Comparison of ENCODE assay signal across 14 mouse cellular contexts in genomic region chr12:35957235-35957634, GRCm38 (mm10). TPM values are rescaled to one million over a fixed set of nuclear protein-coding genes. Genes with fewer than 3 reads are reported as not detected.
DNase-seq lines count a peak whose midpoint lies in the region; ATAC-seq and TF ChIP-seq lines count a peak whose summit lies in the region.
"Had no signal": no experiment of that assay in that cellular context is flagged by ENCODE, and none has a peak within 500 bp of the region (broad histone marks: within the 10 kb centered on the region; RNA-seq: fewer than 3 reads in every experiment).

No protein-coding gene starts in this region.

- no peak overlapping the region for H3K4me2 ChIP-seq in kidney, postnatal 0 days (ENCODE audit: low read length)
- H3K4me2 ChIP-seq in kidney, embryonic 14.5 days (replicated peaks; ENCODE audit: low read depth, low read length), result no peak overlapping the region
- H3K4me2 ChIP-seq: embryonic facial prominence, embryonic 12.5 days had no signal

- TF ChIP-seq CTCF in kidney, postnatal 0 days (IDR thresholded peaks at IDR 0.05; ENCODE audit: low read depth), result peak; percentile 57; the same call in 1 of the 2 replicates
- no peak for TF ChIP-seq CTCF in cerebellum, adult 2 months (IDR thresholded peaks at IDR 0.05; ENCODE audit: borderline replicate concordance, insufficient read depth, low read depth, low read length)

- no peak for TF ChIP-seq POLR2A in cerebellum, adult 2 months (IDR thresholded peaks at IDR 0.05; ENCODE audit: borderline replicate concordance, insufficient read depth, low read length)

- no peak overlapping the region for H3K27ac ChIP-seq in kidney, postnatal 0 days
- H3K27ac ChIP-seq in kidney, embryonic 14.5 days (ENCODE audit: low read depth, low read length), result no peak overlapping the region
- H3K27ac ChIP-seq in cerebellum, adult 2 months (ENCODE audit: insufficient read depth, low read length), result no peak overlapping the region
- no peak overlapping the region for H3K27ac ChIP-seq in heart, embryonic 10.5 days
- H3K27ac ChIP-seq: embryonic facial prominence, embryonic 12.5 days had no signal

- DNase-seq in kidney, postnatal 0 days (ENCODE audit: low spot score), result no peak
- DNase-seq in A20 (ENCODE audit: low read depth, low spot score), result peak; percentile 59
- peak; percentile 31 for DNase-seq in ES-CJ7 (ENCODE audit: low read depth, low spot score)
- DNase-seq in spleen, postnatal 4 days (ENCODE audit: low spot score in 2 of 2), result no peak
- no peak for DNase-seq in cerebellum, adult 2 months
- DNase-seq in heart, embryonic 10.5 days (ENCODE audit: low spot score), result no peak
- DNase-seq: adrenal gland, postnatal 36 days; heart, adult 18-20 months; thymus, postnatal 14 days had no signal

- H3K27me3 ChIP-seq in kidney, postnatal 0 days (ENCODE audit: insufficient read depth, low read length), result no peaks in the 10 kb centered on the region
- H3K27me3 ChIP-seq in kidney, embryonic 14.5 days (ENCODE audit: control insufficient read depth, insufficient read depth, low read length), result no peaks in the 10 kb centered on the region
- no peaks in the 10 kb centered on the region for H3K27me3 ChIP-seq in cerebellum, adult 2 months (ENCODE audit: control insufficient read depth, insufficient read depth, low read length)
- H3K27me3 ChIP-seq in heart, embryonic 10.5 days (ENCODE audit: insufficient read depth, poor library complexity, severe bottlenecking), result no peaks in the 10 kb centered on the region
- H3K27me3 ChIP-seq: embryonic facial prominence, embryonic 12.5 days; megakaryocyte, embryonic 14.5 days had no signal

- ATAC-seq in kidney, postnatal 0 days (replicated peaks; ENCODE audit: low FRiP score, low read depth), result no peak
- ATAC-seq in kidney, embryonic 14.5 days (ENCODE audit: low FRiP score, low TSS enrichment), result no peak
- ATAC-seq in granulocyte monocyte progenitor cell, adult 5-6 weeks (replicated peaks; ENCODE audit: poor library complexity, severe bottlenecking), result peak; percentile 88

- no peaks in the 10 kb centered on the region for H3K36me3 ChIP-seq in kidney, postnatal 0 days (ENCODE audit: insufficient read depth, low read length)
- H3K36me3 ChIP-seq in kidney, embryonic 14.5 days (ENCODE audit: control insufficient read depth, insufficient read depth, low read length), result no peaks in the 10 kb centered on the region
- no peaks in the 10 kb centered on the region for H3K36me3 ChIP-seq in heart, embryonic 10.5 days
- H3K36me3 ChIP-seq: embryonic facial prominence, embryonic 12.5 days had no signal

- H3K4me3 ChIP-seq in kidney, postnatal 0 days (replicated peaks; ENCODE audit: low read depth, low read length), result no peak overlapping the region
- H3K4me3 ChIP-seq in kidney, embryonic 14.5 days (ENCODE audit: low read length), result no peak overlapping the region
- no peak overlapping the region for H3K4me3 ChIP-seq in cerebellum, adult 2 months (replicated peaks; ENCODE audit: insufficient read depth, low read depth, low read length)
- no peak overlapping the region for H3K4me3 ChIP-seq in heart, embryonic 10.5 days
- H3K4me3 ChIP-seq: embryonic facial prominence, embryonic 12.5 days; megakaryocyte, embryonic 14.5 days had no signal

- H3K4me1 ChIP-seq in kidney, postnatal 0 days (replicated peaks; ENCODE audit: insufficient read depth, low read length), result no peaks in the 10 kb centered on the region
- H3K4me1 ChIP-seq in kidney, embryonic 14.5 days (ENCODE audit: control insufficient read depth, insufficient read depth, low read length), result no peaks in the 10 kb centered on the region
- no peaks in the 10 kb centered on the region for H3K4me1 ChIP-seq in cerebellum, adult 2 months (ENCODE audit: control insufficient read depth, insufficient read depth, low read length)
- H3K4me1 ChIP-seq in heart, embryonic 10.5 days, result no peaks in the 10 kb centered on the region
- H3K4me1 ChIP-seq: embryonic facial prominence, embryonic 12.5 days; megakaryocyte, embryonic 14.5 days had no signal

- H3K9me3 ChIP-seq in kidney, postnatal 0 days (replicated peaks; ENCODE audit: low read length), result no peaks in the 10 kb centered on the region
- no peaks in the 10 kb centered on the region for H3K9me3 ChIP-seq in kidney, embryonic 14.5 days (ENCODE audit: control insufficient read depth, low read length)
- H3K9me3 ChIP-seq in heart, embryonic 10.5 days, result no peaks in the 10 kb centered on the region
- H3K9me3 ChIP-seq: embryonic facial prominence, embryonic 12.5 days; megakaryocyte, embryonic 14.5 days had no signal

- no peak overlapping the region for H3K9ac ChIP-seq in kidney, postnatal 0 days (ENCODE audit: low read depth, low read length)
- H3K9ac ChIP-seq in kidney, embryonic 14.5 days (ENCODE audit: low read depth, low read length), result no peak overlapping the region
- H3K9ac ChIP-seq: embryonic facial prominence, embryonic 12.5 days had no signal

- WGBS in kidney, postnatal 0 days, result 86% methylated on average over 2 of the region's 2 CpGs
- 76% methylated on average over 2 of the region's 2 CpGs for WGBS in kidney, embryonic 14.5 days
- 77% methylated on average over 2 of the region's 2 CpGs for WGBS in cerebellum, adult 2 months
- WGBS in heart, embryonic 10.5 days, result 68% methylated on average over 2 of the region's 2 CpGs

RNA-seq across cellular contexts. Expression of gene Agr3, which starts 31.8 kb away (rescaled TPM):
- not detected in 2 replicates for polyA plus RNA-seq in kidney, postnatal 0 days (2015; fragmentation: Nextera tagmentation; extraction: Ambion mirVana)
- not detected in 2 replicates for polyA plus RNA-seq in kidney, embryonic 14.5 days (2014; fragmentation: Nextera tagmentation; extraction: Ambion mirVana)
- total RNA-seq in granulocyte monocyte progenitor cell, adult 5-6 weeks (2014; fragmentation: Nextera tagmentation), result not detected in 2 replicates
- not detected in 2 replicates for total RNA-seq in granulocyte monocyte progenitor cell, adult 5-6 weeks (2017)
- polyA plus RNA-seq in cerebellum, adult 2 months (2012; rRNA removed), result not detected in 2 replicates
- polyA plus RNA-seq in heart, embryonic 10.5 days (2016; fragmentation: Nextera tagmentation; extraction: Ambion mirVana), result not detected in 2 replicates
- total RNA-seq: adrenal gland, postnatal 36 days had no signal
- polyA plus RNA-seq: intestine, embryonic 14.5 days had no signal

RNA-seq across cellular contexts. Expression of gene Agr2, which starts 35.5 kb away (rescaled TPM):
- 3.2 and 3.6 TPM in 2 replicates for polyA plus RNA-seq in kidney, postnatal 0 days (2015; fragmentation: Nextera tagmentation; extraction: Ambion mirVana)
- 2.1 and 2.8 TPM in 2 replicates for polyA plus RNA-seq in kidney, embryonic 14.5 days (2014; fragmentation: Nextera tagmentation; extraction: Ambion mirVana)
- not detected in 2 replicates for total RNA-seq in granulocyte monocyte progenitor cell, adult 5-6 weeks (2014; fragmentation: Nextera tagmentation)
- total RNA-seq in granulocyte monocyte progenitor cell, adult 5-6 weeks (2017), result not detected in 2 replicates
- polyA plus RNA-seq in cerebellum, adult 2 months (2012; rRNA removed), result not detected in 2 replicates
- not detected in 2 replicates for polyA plus RNA-seq in heart, embryonic 10.5 days (2016; fragmentation: Nextera tagmentation; extraction: Ambion mirVana)
- total RNA-seq: adrenal gland, postnatal 36 days had no signal

Comparison
In these comparisons a context has a peak if more than half of its experiments do, and no peak if none do; other contexts are left out.
1. DNase-seq: peak in A20 (single experiment) and ES-CJ7 (single experiment); none in kidney, postnatal 0 days (single experiment), spleen, postnatal 4 days (0 of 2), cerebellum, adult 2 months (0 of 2) and heart, embryonic 10.5 days (single experiment).